Mouse (Mus musculus) T-cell, adult 66 days (primary cell): ENCODE measurements around the gene Itih5. TPM values are rescaled to one million over a fixed set of nuclear protein-coding genes. Genes with fewer than 3 reads are reported as not detected.

Experiments
- total RNA-seq, 2 experiments: library from RNA; stranded (reverse); gene quantifications; 3 replicates in 1 of 2; 4 replicates in 1 of 2; pipeline ENCODE4 v1.2.4; 2023

Itih5 gene
- total RNA-seq, result 1 to 10 TPM; 1.4 to 3.5 TPM

DNA sequence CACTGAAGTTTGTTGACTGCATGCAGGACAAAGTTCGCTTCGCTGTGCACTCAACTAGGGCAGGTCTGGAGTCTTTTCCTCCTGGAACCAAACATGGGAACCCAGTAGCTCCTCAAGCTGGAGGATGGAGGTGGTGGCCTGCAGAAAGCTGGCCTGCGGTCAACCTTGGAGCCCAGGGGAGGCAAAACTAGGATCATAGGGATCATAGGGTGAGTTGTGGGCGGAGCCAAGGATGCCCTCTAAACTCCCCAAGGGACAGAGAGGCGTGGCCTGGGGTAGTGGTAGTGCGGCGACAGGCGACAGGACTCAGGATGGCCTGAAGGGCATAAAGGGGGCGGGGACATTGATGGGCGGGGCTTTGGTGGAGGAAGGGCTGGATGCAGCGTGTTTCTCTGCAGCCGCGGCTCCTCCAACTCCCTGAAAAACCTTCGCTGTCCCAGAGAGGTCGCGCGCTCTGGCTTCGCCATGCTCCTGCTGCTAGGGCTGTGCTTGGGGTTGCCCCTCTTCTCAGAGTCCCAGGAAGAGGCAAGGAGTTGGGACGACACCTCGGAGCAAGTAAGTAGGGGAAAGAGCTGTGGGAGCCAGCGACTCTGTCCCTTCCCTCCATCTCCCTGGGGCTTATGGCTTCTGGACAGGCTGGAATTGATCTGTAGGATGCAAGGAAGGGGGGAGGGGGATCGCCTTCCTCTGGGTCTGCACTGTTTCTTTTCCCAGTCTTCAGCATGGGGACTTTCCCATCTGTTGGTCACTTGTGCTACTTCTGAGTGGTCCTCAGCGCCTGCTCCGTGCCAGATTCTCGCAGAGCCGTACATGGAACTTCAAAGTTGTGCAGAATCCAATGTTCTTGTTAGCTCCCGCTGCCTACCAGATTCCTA is at the start of gene Itih5:
Itih5 (plus strand) TSS at position 371 of the 875 bp plus-strand sequence.

DNA sequence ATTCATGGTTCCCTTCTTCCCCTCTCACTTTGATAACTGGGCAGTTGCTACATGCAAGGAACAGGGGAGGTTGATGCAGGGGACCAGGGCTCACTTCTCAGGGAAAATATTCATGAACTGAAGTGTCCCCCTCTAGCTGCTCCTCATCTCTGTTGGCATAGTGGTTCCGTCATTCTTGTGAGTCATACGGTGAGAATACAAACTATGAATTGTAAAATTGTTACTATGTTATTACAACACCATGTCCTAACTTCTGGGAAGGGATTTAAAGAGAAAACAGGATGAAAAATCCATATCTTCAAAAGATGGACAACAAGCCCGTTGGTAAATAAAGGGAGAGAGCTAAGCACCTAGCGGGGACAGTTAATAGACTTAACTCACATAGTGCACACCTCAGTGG is 22.1 kb upstream of the Itih5 start, which contains the start of gene Itih2:
Itih2 (minus strand) TSS at position 101 of the 400 bp plus-strand sequence.

Other genes with a start within 250 kb of the Itih5 start
- 10 to 100 TPM; 25.0 to 25.7 TPM for gene Taf3, start 105.0 kb upstream of the Itih5 start, total RNA-seq
- gene Atp5c1, start 73.1 kb upstream of the Itih5 start, total RNA-seq, result 100 to 1,000 TPM; 128 to 137 TPM
- 10 to 100 TPM; 21.9 to 32.7 TPM for gene Kin, start 73.0 kb upstream of the Itih5 start, total RNA-seq
- not detected for gene Itih2, start 22.2 kb upstream of the Itih5 start, total RNA-seq
- 1 to 10 TPM; 8.5 to 9.9 TPM for gene Sfmbt2, start 216.9 kb downstream of the Itih5 start, total RNA-seq